33 mouse cellular contexts compared by ENCODE assay signal in genomic region chr4:42872746-42873435, GRCm38 (mm10). TPM values are rescaled to one million over a fixed set of nuclear protein-coding genes. Genes with fewer than 3 reads are reported as not detected.
DNase-seq lines count a peak whose midpoint lies in the region; ATAC-seq lines count a peak whose summit lies in the region.
"Had no signal": no experiment of that assay in that cellular context is flagged by ENCODE, and none has a peak within 500 bp of the region (broad histone marks: within the 10 kb centered on the region; RNA-seq: fewer than 3 reads in every experiment).

No protein-coding gene starts in this region.

- H3K4me3 ChIP-seq in kidney, embryonic 14.5 days (ENCODE audit: low read length) = no peak overlapping the region
- no peak overlapping the region for H3K4me3 ChIP-seq in liver, embryonic 13.5 days (replicated peaks)
- H3K4me3 ChIP-seq in liver, embryonic 11.5 days (ENCODE audit: low read depth, low read length) = no peak overlapping the region
- H3K4me3 ChIP-seq: embryonic facial prominence, embryonic 12.5 days; left cerebral cortex, adult 2 months; limb, embryonic 15.5 days; midbrain, embryonic 12.5 days; neural tube, embryonic 15.5 days had no signal

- no peak for ATAC-seq in kidney, embryonic 14.5 days (ENCODE audit: low FRiP score, low TSS enrichment)
- ATAC-seq in liver, embryonic 13.5 days (ENCODE audit: low read depth) = no peak
- ATAC-seq in liver, embryonic 11.5 days (replicated peaks; ENCODE audit: low FRiP score) = no peak
- ATAC-seq: forebrain, postnatal 0 days; hindbrain, postnatal 0 days; intestine, embryonic 16.5 days had no signal

- no peaks in the 10 kb centered on the region for H3K4me1 ChIP-seq in kidney, embryonic 14.5 days (ENCODE audit: control insufficient read depth, insufficient read depth, low read length)
- peaks cover 59% of the 10 kb centered on the region for H3K4me1 ChIP-seq in liver, embryonic 13.5 days (replicated peaks)
- peaks cover 7% of the 10 kb centered on the region for H3K4me1 ChIP-seq in liver, embryonic 11.5 days (replicated peaks; ENCODE audit: control insufficient read depth, insufficient read depth, low read length)
- H3K4me1 ChIP-seq: embryonic facial prominence, embryonic 12.5 days; limb, embryonic 15.5 days; midbrain, embryonic 12.5 days; neural tube, embryonic 15.5 days had no signal

- WGBS in kidney, embryonic 14.5 days = 69% methylated on average over 16 of the region's 16 CpGs
- 75% methylated on average over 16 of the region's 16 CpGs for WGBS in liver, embryonic 13.5 days (ENCODE audit: insufficient replicate concordance)
- 70% methylated on average over 16 of the region's 16 CpGs for WGBS in liver, embryonic 11.5 days

- no peaks in the 10 kb centered on the region for H3K27me3 ChIP-seq in kidney, embryonic 14.5 days (ENCODE audit: control insufficient read depth, insufficient read depth, low read length)
- peaks cover 3% of the 10 kb centered on the region for H3K27me3 ChIP-seq in liver, embryonic 13.5 days
- no peaks in the 10 kb centered on the region for H3K27me3 ChIP-seq in liver, embryonic 11.5 days (replicated peaks; ENCODE audit: control insufficient read depth, insufficient read depth, low read length)
- H3K27me3 ChIP-seq: embryonic facial prominence, embryonic 12.5 days; limb, embryonic 15.5 days; neural tube, embryonic 15.5 days had no signal

- H3K9me3 ChIP-seq in kidney, embryonic 14.5 days (ENCODE audit: control insufficient read depth, low read length) = no peaks in the 10 kb centered on the region
- no peaks in the 10 kb centered on the region for H3K9me3 ChIP-seq in liver, embryonic 13.5 days (replicated peaks)
- H3K9me3 ChIP-seq in liver, embryonic 11.5 days (ENCODE audit: control insufficient read depth, low read length) = no peaks in the 10 kb centered on the region
- H3K9me3 ChIP-seq: embryonic facial prominence, embryonic 12.5 days; limb, embryonic 15.5 days; midbrain, embryonic 12.5 days; neural tube, embryonic 15.5 days had no signal

- no peaks in the 10 kb centered on the region for H3K36me3 ChIP-seq in kidney, embryonic 14.5 days (ENCODE audit: control insufficient read depth, insufficient read depth, low read length)
- H3K36me3 ChIP-seq in liver, embryonic 13.5 days = no peaks in the 10 kb centered on the region
- H3K36me3 ChIP-seq in liver, embryonic 11.5 days (ENCODE audit: control insufficient read depth, insufficient read depth, low read length) = no peaks in the 10 kb centered on the region
- H3K36me3 ChIP-seq: embryonic facial prominence, embryonic 12.5 days; limb, embryonic 15.5 days; midbrain, embryonic 12.5 days; neural tube, embryonic 15.5 days had no signal

- no peak overlapping the region for H3K4me2 ChIP-seq in kidney, embryonic 14.5 days (replicated peaks; ENCODE audit: low read depth, low read length)
- no peak overlapping the region for H3K4me2 ChIP-seq in liver, embryonic 13.5 days
- no peak overlapping the region for H3K4me2 ChIP-seq in liver, embryonic 11.5 days
- H3K4me2 ChIP-seq: embryonic facial prominence, embryonic 12.5 days; limb, embryonic 15.5 days; midbrain, embryonic 12.5 days; neural tube, embryonic 15.5 days had no signal

- no peak overlapping the region for H3K27ac ChIP-seq in kidney, embryonic 14.5 days (ENCODE audit: low read depth, low read length)
- 0 out of 2 replicates have a peak overlapping the region, but pooled peaks have one; percentile 6 for H3K27ac ChIP-seq in liver, embryonic 13.5 days
- no peak overlapping the region for H3K27ac ChIP-seq in liver, embryonic 11.5 days (ENCODE audit: low read depth, low read length)
- H3K27ac ChIP-seq: embryonic facial prominence, embryonic 12.5 days; hindbrain, postnatal 0 days; left cerebral cortex, adult 2 months; limb, embryonic 15.5 days; midbrain, embryonic 12.5 days; neural tube, embryonic 15.5 days had no signal

- H3K9ac ChIP-seq in kidney, embryonic 14.5 days (ENCODE audit: low read depth, low read length) = no peak overlapping the region
- peak overlapping the region; percentile 16; the same call in 1 of the 2 replicates for H3K9ac ChIP-seq in liver, embryonic 13.5 days
- no peak overlapping the region for H3K9ac ChIP-seq in liver, embryonic 11.5 days (ENCODE audit: low read depth, low read length)
- H3K9ac ChIP-seq: embryonic facial prominence, embryonic 12.5 days; forebrain, postnatal 0 days; limb, embryonic 15.5 days; midbrain, embryonic 12.5 days; neural tube, embryonic 15.5 days had no signal

- DNase-seq in kidney, adult 11 months = peak; percentile 14
- no peak for DNase-seq in liver, embryonic 13.5 days
- no peak for DNase-seq in liver, embryonic 11.5 days (ENCODE audit: low spot score)
- peak; percentile 67 for DNase-seq in ZHBTc4 (ENCODE audit: low read depth, low spot score)
- no peak for DNase-seq in layer of hippocampus, postnatal 36 days
- no peak for DNase-seq in cerebellum, adult 9-11 months
- DNase-seq: adrenal gland, adult 2 months; B cell, adult 2 months; cerebellum, adult 18-20 months; cerebellum, postnatal 25 days; forebrain, postnatal 0 days; gastrocnemius, postnatal 14 days; layer of hippocampus, adult 9-11 months; left cerebral cortex, postnatal 4 days; lung, adult 18-20 months; lung, postnatal 10 days; right cerebral cortex, postnatal 25 days; spleen, adult 18-20 months; thymus, postnatal 25 days had no signal

RNA-seq across cellular contexts. Expression of gene Fam205c, which starts 1.1 kb away (rescaled TPM):
- polyA plus RNA-seq in kidney, embryonic 14.5 days (2014; fragmentation: Nextera tagmentation; extraction: Ambion mirVana) = 0.35 TPM in 1 of 2 replicates, not detected in the other
- 0.28 and 0.48 TPM in 2 replicates for polyA plus RNA-seq in liver, embryonic 13.5 days (2015; fragmentation: Nextera tagmentation; extraction: Ambion mirVana)
- 0.71 and 0.75 TPM in 2 replicates for polyA plus RNA-seq in liver, embryonic 11.5 days (2014; fragmentation: Nextera tagmentation; extraction: Ambion mirVana)
- under 1 TPM; 0.27 to 0.30 TPM for total RNA-seq in layer of hippocampus, postnatal 36 days (2021)
- total RNA-seq: adrenal gland, postnatal 4 days; forebrain, postnatal 0 days; hindbrain, postnatal 0 days; megakaryocyte, adult 5-6 weeks had no signal
- polyA plus RNA-seq: adrenal gland, adult 2 months; large intestine, adult 2 months; limb, embryonic 15.5 days had no signal

RNA-seq across cellular contexts. Expression of gene Gm12394, which starts 16.3 kb away (rescaled TPM):
- polyA plus RNA-seq in kidney, embryonic 14.5 days (2014; fragmentation: Nextera tagmentation; extraction: Ambion mirVana) = 0.14 and 0.16 TPM in 2 replicates
- 0.07 and 0.08 TPM in 2 replicates for polyA plus RNA-seq in liver, embryonic 13.5 days (2015; fragmentation: Nextera tagmentation; extraction: Ambion mirVana)
- 0.11 and 0.18 TPM in 2 replicates for polyA plus RNA-seq in liver, embryonic 11.5 days (2014; fragmentation: Nextera tagmentation; extraction: Ambion mirVana)
- total RNA-seq in layer of hippocampus, postnatal 36 days (2021) = under 1 TPM; 0.48 to 0.92 TPM
- total RNA-seq: forebrain, postnatal 0 days; gastrocnemius, postnatal 14 days; heart, adult 18-20 months; megakaryocyte, adult 5-6 weeks had no signal
- polyA plus RNA-seq: adrenal gland, adult 2 months; large intestine, adult 2 months; limb, embryonic 15.5 days had no signal

RNA-seq across cellular contexts. Expression of gene Fam205a1, which starts 19.2 kb away (rescaled TPM):
- polyA plus RNA-seq in kidney, embryonic 14.5 days (2014; fragmentation: Nextera tagmentation; extraction: Ambion mirVana) = not detected in 2 replicates
- polyA plus RNA-seq in liver, embryonic 13.5 days (2015; fragmentation: Nextera tagmentation; extraction: Ambion mirVana) = 0.12 and 0.15 TPM in 2 replicates
- 0.22 and 0.29 TPM in 2 replicates for polyA plus RNA-seq in liver, embryonic 11.5 days (2014; fragmentation: Nextera tagmentation; extraction: Ambion mirVana)
- under 1 TPM in 1 of 2 experiments, not detected in 1; 0.12 TPM for total RNA-seq in layer of hippocampus, postnatal 36 days (2021)
- total RNA-seq: adrenal gland, adult 2 months; adrenal gland, postnatal 4 days; forebrain, postnatal 0 days; gastrocnemius, postnatal 14 days; heart, adult 18-20 months; hindbrain, postnatal 0 days; megakaryocyte, adult 5-6 weeks had no signal
- polyA plus RNA-seq: adrenal gland, adult 2 months; heart, embryonic 16.5 days; hindbrain, embryonic 11.5 days; hindbrain, postnatal 0 days; intestine, embryonic 16.5 days; limb, embryonic 15.5 days had no signal

RNA-seq across cellular contexts. Expression of gene Phf24, which starts 43.6 kb away (rescaled TPM):
- polyA plus RNA-seq in kidney, embryonic 14.5 days (2014; fragmentation: Nextera tagmentation; extraction: Ambion mirVana) = 0.41 and 1.1 TPM in 2 replicates
- 0.13 and 0.40 TPM in 2 replicates for polyA plus RNA-seq in liver, embryonic 13.5 days (2015; fragmentation: Nextera tagmentation; extraction: Ambion mirVana)
- polyA plus RNA-seq in liver, embryonic 11.5 days (2014; fragmentation: Nextera tagmentation; extraction: Ambion mirVana) = 0.38 and 0.42 TPM in 2 replicates
- 100 to 1,000 TPM; 148 to 149 TPM for total RNA-seq in layer of hippocampus, postnatal 36 days (2021)
- total RNA-seq: megakaryocyte, adult 5-6 weeks had no signal

Comparison
In these comparisons a context has a peak if more than half of its experiments do, and no peak if none do; other contexts are left out.
1. DNase-seq: peak in kidney, adult 11 months (single experiment) and ZHBTc4 (single experiment); none in liver, embryonic 13.5 days (single experiment), liver, embryonic 11.5 days (single experiment), layer of hippocampus, postnatal 36 days (0 of 2) and cerebellum, adult 9-11 months (single experiment).